Mouse (Mus musculus) ES-Bruce4 (cell line): ENCODE data around the gene Edil3.

Source experiments
- CTCF ChIP-seq: IDR thresholded peaks from one replicate; pipeline ENCODE4 v1.8.1; 2011; ENCODE audit warnings: low read depth, low read length
- EP300 ChIP-seq: IDR thresholded peaks from 2 replicates; pipeline ENCODE4 v1.6.1; 2011; ENCODE audit warnings: low read depth, low read length; ENCODE audit not compliant: insufficient read depth
- POLR2A ChIP-seq: IDR thresholded peaks from one replicate; pipeline ENCODE4 v1.8.1; 2011; ENCODE audit warnings: low read length; ENCODE audit not compliant: insufficient read depth

DNA sequence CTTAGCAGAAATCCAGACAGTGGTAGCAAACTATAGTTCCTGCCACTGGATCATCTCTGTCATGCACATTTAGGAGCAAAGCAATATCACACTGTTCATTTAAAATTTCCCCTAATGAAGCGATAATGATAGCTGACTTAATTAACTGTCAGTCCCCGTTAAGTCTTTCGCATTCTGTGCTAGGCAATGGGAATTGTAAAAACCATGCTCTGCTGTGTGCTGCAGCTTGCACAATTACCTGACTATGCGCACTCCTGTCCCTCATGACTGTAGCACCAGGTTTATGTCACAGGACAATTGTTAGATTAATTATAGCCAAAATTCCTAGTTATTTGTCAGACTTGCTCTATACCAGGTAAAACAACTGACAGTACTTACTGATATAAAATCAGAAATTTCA lies 348.8 kb downstream of the Edil3 start:
- TF ChIP-seq POLR2A (no peak), CTCF (no peak), EP300 (no peak)
